Mouse (Mus musculus) midbrain, embryonic 10.5 days (tissue): ENCODE data around the gene Phyhipl. TPM values are rescaled to one million over a fixed set of nuclear protein-coding genes. Genes with fewer than 3 reads are reported as not detected.

Experiments
- DNase-seq: peaks from one replicate; pipeline ENCODE4 v3.0.0-alpha.2; 2017; ENCODE audit warnings: low spot score
- H3K27ac ChIP-seq: fragments of 300-500 bp; sonication (generic); replicated peaks from 2 replicates; pipeline ENCODE4 v1.5.1; 2016; ENCODE audit warnings: mild to moderate bottlenecking
- H3K27me3 ChIP-seq: fragments of 300-500 bp; sonication (generic); 2 replicates; pipeline ENCODE4 v1.6.1; 2016; ENCODE audit warnings: low read depth, mild to moderate bottlenecking; ENCODE audit not compliant: poor library complexity, severe bottlenecking
- H3K36me3 ChIP-seq: fragments of 300-500 bp; sonication (generic); 2 replicates; pipeline ENCODE4 v1.6.1; 2016; ENCODE audit warnings: mild to moderate bottlenecking, moderate library complexity
- H3K4me1 ChIP-seq: fragments of 300-500 bp; sonication (generic); 2 replicates; pipeline ENCODE4 v1.6.1; 2016
- H3K4me3 ChIP-seq: fragments of 300-500 bp; sonication (generic); 2 replicates; pipeline ENCODE4 v1.5.1; 2016; ENCODE audit warnings: mild to moderate bottlenecking, moderate library complexity
- H3K9me3 ChIP-seq: fragments of 300-500 bp; sonication (generic); replicated peaks from 2 replicates; pipeline ENCODE4 v1.6.1; 2016; ENCODE audit warnings: mild to moderate bottlenecking
- WGBS: fragments of 180-500 bp; shearing (Covaris S2); methylation state at CpG from one replicate; pipeline ENCODE4 v1.1.7; 2016; 5-methylcytosine and 5-hydroxymethylcytosine counted together
- polyA plus RNA-seq: library from polyadenylated mRNA; unstranded; fragments of >200 nt; fragmentation: Nextera tagmentation; extraction: Ambion mirVana; gene quantifications from 2 replicates; pipeline ENCODE4 v1.2.1, GENCODE M21; 2016

The Phyhipl gene
- polyA plus RNA-seq, 1 experiment from 2014 or later: 19.8 TPM

DNA sequence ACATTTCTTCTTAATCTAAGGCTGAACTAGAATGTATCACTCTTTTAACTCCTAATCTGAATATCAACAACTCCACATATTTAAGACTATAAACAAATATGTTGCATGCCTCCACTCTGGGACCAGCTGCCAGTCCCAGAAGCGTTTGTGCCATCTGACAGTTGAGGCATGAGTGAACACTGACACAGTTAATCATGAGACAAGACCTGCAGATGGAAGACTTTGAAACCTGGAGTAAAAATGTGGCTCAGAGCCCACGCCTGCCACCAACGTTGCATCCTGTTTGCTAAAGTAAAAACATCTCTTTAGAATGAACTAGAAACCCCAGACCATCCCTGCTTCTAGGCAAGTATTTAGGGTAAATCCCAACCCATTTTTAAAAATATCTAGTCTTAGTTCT, 1.6 kb downstream of the Phyhipl start:
- H3K36me3 ChIP-seq: no peaks in the 10 kb centered on the region
- WGBS: 82% methylated on average over 3 of the region's 3 CpGs
- H3K4me1 ChIP-seq: peaks cover 30% of the 10 kb centered on the region
- DNase-seq: no peak
- H3K9me3 ChIP-seq: no peaks in the 10 kb centered on the region
- H3K27ac ChIP-seq: no peak overlapping the region
- no peaks in the 10 kb centered on the region for H3K27me3 ChIP-seq
- H3K4me3 ChIP-seq: no peak overlapping the region

DNA sequence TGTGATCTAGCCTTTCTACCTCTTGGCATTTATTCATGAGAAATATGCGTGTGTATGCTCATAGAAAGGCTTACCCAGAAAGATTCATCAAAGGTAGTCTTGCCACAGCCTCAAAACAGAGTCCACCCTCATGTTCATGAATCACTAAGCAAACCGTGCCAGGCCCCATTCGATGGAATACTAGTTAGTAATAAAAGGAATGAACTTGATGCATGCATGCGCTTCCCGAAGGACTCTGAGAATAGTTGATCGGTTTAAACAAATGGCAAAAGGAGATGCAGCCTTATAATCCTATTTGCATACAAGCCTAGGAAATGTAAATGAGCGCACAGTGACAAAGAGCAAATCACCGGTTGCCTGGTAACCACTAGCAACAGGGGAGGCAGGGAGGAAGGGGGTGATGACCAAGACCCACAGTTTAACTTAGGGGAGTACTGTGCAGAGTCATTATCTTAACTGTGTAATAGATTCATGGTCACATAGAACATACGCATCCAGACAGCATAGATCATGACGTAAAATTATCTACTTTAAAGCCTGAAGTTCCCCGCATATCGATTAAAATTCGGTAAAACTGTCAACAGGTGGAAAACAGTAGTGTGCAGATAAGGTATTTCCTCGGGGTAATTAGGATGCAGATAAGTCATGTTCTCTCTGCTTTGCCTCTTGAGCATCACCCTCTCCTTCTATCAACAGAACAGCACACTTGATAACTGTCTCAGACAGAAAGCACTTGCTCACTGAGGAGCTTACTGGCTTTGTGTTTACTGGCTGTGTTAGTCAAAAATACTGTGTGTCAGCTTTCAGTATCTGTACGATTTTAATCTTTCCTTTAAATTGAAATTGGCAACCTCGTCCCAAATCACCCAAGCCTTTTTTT, 3.8 kb downstream of the Phyhipl start:
- Histone ChIP-seq H3K4me1 (peaks cover 30% of the 10 kb centered on the region), H3K9me3 (no peaks in the 10 kb centered on the region), H3K27ac (no peak overlapping the region), H3K4me3 (peak overlapping the region; percentile 30), H3K27me3 (no peaks in the 10 kb centered on the region), H3K36me3 (no peaks in the 10 kb centered on the region)
- DNase-seq: peak; percentile 37
- 38% methylated on average over 16 of the region's 16 CpGs for WGBS

GRCm38 (mm10) chr10:70648831-70649230, 6.9 kb downstream of the Phyhipl start:
- 82% methylated on average over 5 of the region's 5 CpGs for WGBS
- no peaks in the 10 kb centered on the region for H3K27me3 ChIP-seq
- H3K27ac ChIP-seq: no peak overlapping the region
- DNase-seq: no peak
- no peak overlapping the region for H3K4me3 ChIP-seq
- no peaks in the 10 kb centered on the region for H3K9me3 ChIP-seq
- H3K36me3 ChIP-seq: no peaks in the 10 kb centered on the region
- peaks cover 16% of the 10 kb centered on the region for H3K4me1 ChIP-seq

GRCm38 (mm10) chr10:70643131-70643530, 12.6 kb downstream of the Phyhipl start:
- Histone ChIP-seq H3K4me3 (no peak overlapping the region), H3K4me1 (peaks cover 10% of the 10 kb centered on the region), H3K27ac (no peak overlapping the region), H3K36me3 (no peaks in the 10 kb centered on the region), H3K27me3 (no peaks in the 10 kb centered on the region), H3K9me3 (no peaks in the 10 kb centered on the region)
- DNase-seq: no peak
- 90% methylated on average over 9 of the region's 9 CpGs for WGBS

DNA sequence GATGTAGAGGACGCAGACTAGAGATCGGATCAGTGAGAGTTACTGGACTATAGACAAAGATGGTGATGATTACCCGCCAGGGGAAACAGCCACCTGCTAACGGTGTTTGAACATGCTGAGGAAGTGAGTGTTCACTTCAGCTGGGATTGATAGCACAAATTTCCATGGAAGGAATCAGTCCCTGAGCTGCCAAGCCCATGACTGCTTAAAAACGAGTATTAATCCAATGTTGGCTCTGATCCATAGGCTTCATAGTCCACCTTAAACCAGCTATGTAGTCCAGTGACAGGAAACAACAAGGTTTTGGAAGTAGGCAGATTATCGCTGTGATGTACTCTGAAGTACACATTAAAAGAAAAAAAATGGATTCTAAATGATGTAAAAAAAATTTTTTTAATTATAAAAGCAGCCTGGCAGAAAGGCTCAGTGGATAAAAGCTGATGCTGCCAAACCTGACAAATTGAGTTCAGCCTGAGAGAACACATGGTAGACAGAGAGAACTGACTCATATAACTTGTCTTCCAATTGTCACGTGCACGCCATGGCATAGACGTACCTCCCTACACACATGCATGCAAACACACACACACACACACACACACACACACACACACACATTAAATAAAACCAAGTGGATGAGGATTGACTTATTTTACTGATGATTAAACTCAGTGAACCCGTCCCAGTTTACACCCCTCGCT, 14.7 kb downstream of the Phyhipl start:
- Histone ChIP-seq H3K36me3 (no peaks in the 10 kb centered on the region), H3K27me3 (no peaks in the 10 kb centered on the region), H3K27ac (no peak overlapping the region), H3K9me3 (no peaks in the 10 kb centered on the region), H3K4me1 (peaks cover 10% of the 10 kb centered on the region), H3K4me3 (no peak overlapping the region)
- DNase-seq: no peak
- 92% methylated on average over 11 of the region's 11 CpGs for whole genome bisulfite sequencing

DNA sequence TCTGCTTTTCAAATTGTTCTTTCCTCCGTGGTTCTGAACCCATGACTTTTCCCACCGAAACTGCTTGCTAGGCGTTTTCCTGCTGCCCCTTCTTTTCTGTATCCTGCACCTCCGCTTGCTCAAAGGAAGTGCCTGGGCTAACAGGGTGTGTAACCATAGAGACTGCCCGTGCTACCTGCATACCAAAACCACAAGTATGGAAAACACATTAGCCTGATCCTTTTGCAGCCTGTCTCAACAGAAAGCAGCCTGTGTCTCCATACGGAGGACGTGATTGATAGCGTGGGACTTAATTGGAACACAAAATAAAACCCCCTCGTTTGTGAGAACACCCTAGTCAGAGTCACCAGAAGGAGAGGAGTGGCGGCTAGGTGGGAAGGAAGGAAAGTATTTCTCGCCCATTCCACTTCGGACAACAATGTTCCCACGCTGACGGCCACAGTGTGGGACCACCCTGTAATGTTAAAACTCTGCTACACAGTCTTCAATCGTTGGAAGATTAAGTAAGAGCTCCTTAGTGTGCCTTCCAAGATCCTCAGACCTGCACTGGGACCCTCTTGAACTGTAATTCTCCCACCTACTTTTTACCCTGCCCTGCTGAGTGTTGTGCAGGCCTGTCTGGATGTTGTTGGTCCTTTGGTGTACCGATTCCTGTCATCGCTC, 15.6 kb downstream of the Phyhipl start:
- Histone ChIP-seq H3K4me3 (no peak overlapping the region), H3K36me3 (no peaks in the 10 kb centered on the region), H3K4me1 (peaks cover 10% of the 10 kb centered on the region), H3K27ac (0 out of 2 replicates have a peak overlapping the region, but pooled peaks have one; percentile 33), H3K27me3 (no peaks in the 10 kb centered on the region), H3K9me3 (no peaks in the 10 kb centered on the region)
- no peak for DNase-seq
- 68% methylated on average over 17 of the region's 17 CpGs for WGBS

- H3K27me3 ChIP-seq: no peaks in the 10 kb centered on the region
- H3K4me3 ChIP-seq: no peak overlapping the region
- no peaks in the 10 kb centered on the region for H3K9me3 ChIP-seq
- H3K27ac ChIP-seq: no peak overlapping the region
- no peak for DNase-seq
- no peaks in the 10 kb centered on the region for H3K36me3 ChIP-seq
- WGBS: 82% methylated on average over 12 of the region's 12 CpGs
- peaks cover 10% of the 10 kb centered on the region for H3K4me1 ChIP-seq
Observed at GRCm38 (mm10) chr10:70637640-70638328, 18.0 kb downstream of the Phyhipl start.

- Histone ChIP-seq H3K4me1 (peaks cover 5% of the 10 kb centered on the region), H3K4me3 (no peak overlapping the region), H3K27ac (no peak overlapping the region), H3K9me3 (no peaks in the 10 kb centered on the region), H3K36me3 (no peaks in the 10 kb centered on the region), H3K27me3 (no peaks in the 10 kb centered on the region)
- WGBS: 91% methylated on average over 1 of the region's 1 CpGs
- DNase-seq: no peak
Observed at GRCm38 (mm10) chr10:70635261-70635660, 20.5 kb downstream of the Phyhipl start.

GRCm38 (mm10) chr10:70631142-70631541, 24.6 kb downstream of the Phyhipl start:
- Histone ChIP-seq H3K27ac (no peak overlapping the region), H3K4me3 (no peak overlapping the region), H3K27me3 (no peaks in the 10 kb centered on the region), H3K4me1 (no peaks in the 10 kb centered on the region), H3K36me3 (no peaks in the 10 kb centered on the region), H3K9me3 (no peaks in the 10 kb centered on the region)
- no peak for DNase-seq
- WGBS: 91% methylated on average over 1 of the region's 1 CpGs

GRCm38 (mm10) chr10:70623461-70623860, 32.3 kb downstream of the Phyhipl start:
- Histone ChIP-seq H3K36me3 (no peaks in the 10 kb centered on the region), H3K4me3 (no peak overlapping the region), H3K27ac (no peak overlapping the region), H3K4me1 (no peaks in the 10 kb centered on the region), H3K9me3 (no peaks in the 10 kb centered on the region), H3K27me3 (no peaks in the 10 kb centered on the region)
- WGBS: 95% methylated on average over 3 of the region's 3 CpGs
- no peak for DNase-seq

DNA sequence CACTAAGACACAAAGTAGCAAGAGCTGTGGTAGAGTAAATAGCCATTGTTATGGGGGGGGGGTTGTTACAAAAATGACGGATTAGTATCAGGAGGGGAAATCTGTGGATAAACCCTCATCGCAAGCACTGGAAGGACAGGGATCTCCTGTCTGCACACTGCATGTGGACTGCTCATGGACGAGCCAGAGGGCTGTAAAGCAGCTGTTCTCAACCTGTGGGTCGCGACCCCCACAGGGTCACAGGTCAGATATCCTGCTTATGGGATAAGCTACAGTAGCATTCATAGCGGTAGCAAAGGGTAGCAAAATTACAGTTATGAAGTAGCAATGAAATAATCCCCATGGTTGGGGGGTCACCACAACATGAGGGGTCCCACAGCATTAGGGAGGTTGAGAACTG, 39.4 kb downstream of the Phyhipl start:
- no peak overlapping the region for H3K27ac ChIP-seq
- H3K27me3 ChIP-seq: no peaks in the 10 kb centered on the region
- no peak overlapping the region for H3K4me3 ChIP-seq
- 90% methylated on average over 6 of the region's 6 CpGs for WGBS
- no peaks in the 10 kb centered on the region for H3K36me3 ChIP-seq
- DNase-seq: no peak
- H3K9me3 ChIP-seq: no peaks in the 10 kb centered on the region
- H3K4me1 ChIP-seq: no peaks in the 10 kb centered on the region

DNA sequence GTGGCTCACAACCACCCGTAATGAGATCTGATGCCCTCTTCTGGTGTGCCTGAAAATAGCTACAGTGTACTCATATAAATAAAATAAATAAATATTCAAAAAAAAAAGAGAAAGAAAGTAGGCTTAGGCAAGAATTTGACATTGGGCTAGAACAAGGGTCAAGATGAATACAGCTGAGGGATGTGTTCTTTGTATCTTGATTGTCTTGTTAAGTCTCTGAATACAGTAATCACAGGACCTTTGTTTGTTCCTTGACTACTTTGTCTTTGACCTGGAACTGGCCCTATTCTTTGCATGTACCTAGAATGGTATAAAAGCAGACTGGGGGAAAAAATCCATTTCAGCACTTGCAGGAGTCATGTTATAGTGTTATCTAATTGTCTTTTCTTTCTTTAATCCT, 44.1 kb downstream of the Phyhipl start:
- Histone ChIP-seq H3K9me3 (no peaks in the 10 kb centered on the region), H3K36me3 (no peaks in the 10 kb centered on the region)
- 93% methylated on average over 1 of the region's 1 CpGs for WGBS

More for the DNA sequence above, 44.1 kb downstream of the Phyhipl start:
- H3K4me1 ChIP-seq: no peaks in the 10 kb centered on the region
- DNase-seq: no peak
- H3K27ac ChIP-seq: no peak overlapping the region
- no peak overlapping the region for H3K4me3 ChIP-seq
- no peaks in the 10 kb centered on the region for H3K27me3 ChIP-seq
